Mouse (Mus musculus) embryonic facial prominence, embryonic 11.5 days (tissue): ENCODE results near the gene Gm4353. TPM values are rescaled to one million over a fixed set of nuclear protein-coding genes. Genes with fewer than 3 reads are reported as not detected.

Experiments used
- ATAC-seq: fragments of 200-750 bp; cut with Nextera tagmentation; replicated peaks from 2 replicates; pipeline ENCODE4 v1.8.0; 2017; ENCODE audit warnings: low read depth; ENCODE audit not compliant: insufficient number of reproducible peaks, low FRiP score, low TSS enrichment
- DNase-seq: peaks from one replicate; pipeline ENCODE4 v3.0.0-alpha.2; 2015; ENCODE audit warnings: low spot score
- H3K27ac ChIP-seq: fragments of 300-500 bp; sonication (generic); replicated peaks from 2 replicates; pipeline ENCODE4 v1.5.1; 2014; ENCODE audit warnings: mild to moderate bottlenecking, low read depth, low read length, control low read depth
- H3K27me3 ChIP-seq: fragments of 300-500 bp; sonication (generic); 2 replicates; pipeline ENCODE4 v1.6.1; 2014; ENCODE audit warnings: mild to moderate bottlenecking, low read length, moderate library complexity, mixed read lengths; ENCODE audit not compliant: control insufficient read depth, insufficient read depth
- H3K36me3 ChIP-seq: fragments of 300-500 bp; sonication (generic); replicated peaks from 2 replicates; pipeline ENCODE4 v1.6.1; 2014; ENCODE audit warnings: low read depth, mild to moderate bottlenecking, low read length, moderate library complexity, mixed read lengths; ENCODE audit not compliant: control insufficient read depth, insufficient read depth
- H3K4me1 ChIP-seq: fragments of 300-500 bp; sonication (generic); 2 replicates; pipeline ENCODE4 v1.6.1; 2014; ENCODE audit warnings: low read length, mixed read lengths; ENCODE audit not compliant: control insufficient read depth, insufficient read depth
- H3K4me2 ChIP-seq: fragments of 300-500 bp; sonication (generic); 2 replicates; pipeline ENCODE4 v1.6.1; 2014; ENCODE audit warnings: low read depth, mild to moderate bottlenecking, control low read depth, low read length, moderate library complexity
- H3K4me3 ChIP-seq: fragments of 300-500 bp; sonication (generic); 2 replicates; pipeline ENCODE4 v1.5.1; 2014; ENCODE audit warnings: low read depth, low read length, control low read depth
- H3K9ac ChIP-seq: fragments of 300-500 bp; sonication (generic); replicated peaks from 2 replicates; pipeline ENCODE4 v1.6.1; 2014; ENCODE audit warnings: mild to moderate bottlenecking, control low read depth, low read length
- H3K9me3 ChIP-seq: fragments of 300-500 bp; sonication (generic); replicated peaks from 2 replicates; pipeline ENCODE4 v1.6.1; 2016; ENCODE audit warnings: mild to moderate bottlenecking, low read length, inconsistent platforms, mixed read lengths; ENCODE audit not compliant: control insufficient read depth
- WGBS: fragments of 180-500 bp; shearing (Covaris S2); extraction: QIAGEN DNeasy Blood & Tissue Kit; methylation state at CpG from one replicate; pipeline ENCODE4 v1.1.7; 2014; 5-methylcytosine and 5-hydroxymethylcytosine counted together
- polyA plus RNA-seq: library from polyadenylated mRNA; unstranded; fragments of >200 nt; fragmentation: Nextera tagmentation; extraction: Ambion mirVana; gene quantifications from 2 replicates; pipeline ENCODE4 v1.2.1, GENCODE M21; 2014

Gm4353 gene
- polyA plus RNA-seq, 1 experiment from 2014 or later: 1.0 TPM

DNA sequence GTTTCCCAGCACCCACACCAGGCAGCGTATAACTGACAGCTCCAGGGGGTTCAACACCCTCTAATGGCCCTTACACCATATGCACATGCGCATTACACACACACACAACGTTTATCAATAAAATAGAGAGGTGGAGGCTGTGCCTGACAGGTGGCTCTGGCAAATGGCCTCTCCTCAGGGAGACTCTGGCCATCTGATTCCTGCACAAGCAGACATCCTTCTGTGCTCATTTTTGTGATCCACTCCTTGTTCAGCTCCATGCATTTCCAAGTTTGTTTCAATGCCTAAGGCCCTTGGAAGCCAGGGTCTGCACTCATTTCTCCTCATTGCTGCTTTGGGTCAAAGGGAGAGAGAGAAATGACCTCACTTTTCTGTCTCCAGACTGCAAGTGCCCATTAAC, 26.2 kb upstream of the Gm4353 start:
- Histone ChIP-seq H3K27me3 (no peaks in the 10 kb centered on the region), H3K4me1 (no peaks in the 10 kb centered on the region), H3K9me3 (no peaks in the 10 kb centered on the region), H3K27ac (no peak overlapping the region), H3K4me3 (no peak overlapping the region), H3K36me3 (no peaks in the 10 kb centered on the region; the same call in 1 of the 2 replicates), H3K4me2 (no peak overlapping the region), H3K9ac (no peak overlapping the region)
- no peak for ATAC-seq
- WGBS: 71% methylated on average over 3 of the region's 3 CpGs
- DNase-seq: no peak

DNA sequence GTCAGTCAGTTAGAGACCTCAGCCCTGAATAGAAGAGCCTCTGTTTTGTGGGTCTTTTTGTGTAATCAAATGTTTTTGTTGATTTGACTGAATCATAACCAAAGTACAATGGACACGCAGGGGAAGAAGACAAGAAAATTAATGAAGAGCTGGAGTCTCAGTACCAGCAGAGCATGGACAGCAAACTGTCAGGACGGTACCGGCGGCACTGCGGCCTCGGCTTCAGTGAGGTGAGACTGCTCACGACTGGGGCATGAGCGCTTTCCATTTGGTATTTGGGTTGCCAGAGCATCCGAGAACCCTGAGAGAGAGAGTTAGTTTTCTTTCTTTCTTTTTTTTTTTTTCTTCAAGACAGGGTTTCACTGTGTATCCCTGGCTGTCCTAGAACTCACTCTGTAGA, 18.7 kb upstream of the Gm4353 start:
- no peak overlapping the region for H3K4me2 ChIP-seq
- no peaks in the 10 kb centered on the region; the same call in none of the 2 replicates for H3K36me3 ChIP-seq
- H3K9ac ChIP-seq: no peak overlapping the region
- 94% methylated on average over 9 of the region's 9 CpGs for WGBS
- H3K4me3 ChIP-seq: no peak overlapping the region
- no peaks in the 10 kb centered on the region for H3K4me1 ChIP-seq
- no peak for ATAC-seq
- no peaks in the 10 kb centered on the region for H3K27me3 ChIP-seq
- no peaks in the 10 kb centered on the region for H3K9me3 ChIP-seq
- H3K27ac ChIP-seq: no peak overlapping the region
- DNase-seq: no peak

DNA sequence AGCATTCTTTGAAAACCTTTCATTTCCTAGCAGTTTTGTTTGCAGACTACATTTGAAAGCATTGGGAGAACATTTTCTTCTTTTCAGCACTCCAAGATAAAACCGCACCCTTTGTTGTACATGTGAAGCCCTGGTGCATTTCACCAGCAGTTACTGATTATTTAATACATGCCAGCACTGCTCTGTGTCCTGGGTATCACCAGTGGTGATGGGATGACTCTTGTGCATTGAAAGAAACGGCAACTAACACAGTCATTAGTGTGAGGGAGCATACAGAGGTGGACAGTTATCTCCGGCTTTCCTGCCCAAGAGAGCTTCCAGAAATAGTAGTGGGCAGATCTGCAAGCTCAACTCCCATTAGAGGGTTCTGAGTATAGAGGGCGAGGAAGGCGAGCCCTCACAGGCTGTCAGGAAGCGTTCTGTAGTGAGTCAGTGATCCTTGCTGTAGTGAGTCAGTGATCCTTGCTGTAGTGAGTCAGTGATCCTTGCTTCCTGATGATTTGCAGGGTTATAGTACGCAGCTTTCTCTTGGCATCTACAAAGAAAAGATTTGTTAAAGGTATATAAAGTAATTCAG, 15.6 kb upstream of the Gm4353 start:
- H3K27me3 ChIP-seq: no peaks in the 10 kb centered on the region
- H3K4me3 ChIP-seq: no peak overlapping the region
- H3K4me1 ChIP-seq: no peaks in the 10 kb centered on the region
- no peaks in the 10 kb centered on the region; the same call in 1 of the 2 replicates for H3K36me3 ChIP-seq
- no peak overlapping the region for H3K4me2 ChIP-seq
- H3K9me3 ChIP-seq: no peaks in the 10 kb centered on the region
- no peak overlapping the region for H3K27ac ChIP-seq
- no peak overlapping the region for H3K9ac ChIP-seq
- DNase-seq (no peak), ATAC-seq (no peak)
- 91% methylated on average over 7 of the region's 7 CpGs for WGBS

DNA sequence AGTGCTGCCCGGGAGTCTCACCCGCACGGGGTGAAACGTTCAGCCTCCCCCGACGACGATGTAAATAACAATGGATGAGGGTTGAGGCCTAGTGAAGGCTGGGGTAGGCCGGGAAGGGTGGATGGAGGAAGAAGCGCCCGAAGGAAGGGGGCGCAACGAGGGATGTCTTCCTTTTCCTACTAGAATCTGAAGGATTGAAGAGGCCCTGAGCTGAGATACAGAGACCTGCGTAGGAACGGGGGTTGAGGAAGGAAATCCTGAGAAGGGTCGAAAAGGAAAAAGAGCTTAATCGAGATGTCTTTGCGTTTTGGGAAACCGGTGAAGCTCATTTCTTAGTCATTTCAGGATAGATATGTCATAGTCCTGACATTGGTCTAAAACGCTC, 9.0 kb upstream of the Gm4353 start:
- H3K4me2 ChIP-seq: peak overlapping the region; percentile 41
- H3K27ac ChIP-seq: peak overlapping the region; percentile 31; the same call in 1 of the 2 replicates
- peak overlapping the region; percentile 42 for H3K4me3 ChIP-seq
- peak overlapping the region; percentile 64 for H3K9ac ChIP-seq
- H3K36me3 ChIP-seq: no peaks in the 10 kb centered on the region
- no peaks in the 10 kb centered on the region for H3K27me3 ChIP-seq
- DNase-seq: peak; percentile 72
- H3K9me3 ChIP-seq: no peaks in the 10 kb centered on the region
- H3K4me1 ChIP-seq: no peaks in the 10 kb centered on the region
- peak; percentile 86 for ATAC-seq
- WGBS: 0% methylated on average over 19 of the region's 19 CpGs

DNA sequence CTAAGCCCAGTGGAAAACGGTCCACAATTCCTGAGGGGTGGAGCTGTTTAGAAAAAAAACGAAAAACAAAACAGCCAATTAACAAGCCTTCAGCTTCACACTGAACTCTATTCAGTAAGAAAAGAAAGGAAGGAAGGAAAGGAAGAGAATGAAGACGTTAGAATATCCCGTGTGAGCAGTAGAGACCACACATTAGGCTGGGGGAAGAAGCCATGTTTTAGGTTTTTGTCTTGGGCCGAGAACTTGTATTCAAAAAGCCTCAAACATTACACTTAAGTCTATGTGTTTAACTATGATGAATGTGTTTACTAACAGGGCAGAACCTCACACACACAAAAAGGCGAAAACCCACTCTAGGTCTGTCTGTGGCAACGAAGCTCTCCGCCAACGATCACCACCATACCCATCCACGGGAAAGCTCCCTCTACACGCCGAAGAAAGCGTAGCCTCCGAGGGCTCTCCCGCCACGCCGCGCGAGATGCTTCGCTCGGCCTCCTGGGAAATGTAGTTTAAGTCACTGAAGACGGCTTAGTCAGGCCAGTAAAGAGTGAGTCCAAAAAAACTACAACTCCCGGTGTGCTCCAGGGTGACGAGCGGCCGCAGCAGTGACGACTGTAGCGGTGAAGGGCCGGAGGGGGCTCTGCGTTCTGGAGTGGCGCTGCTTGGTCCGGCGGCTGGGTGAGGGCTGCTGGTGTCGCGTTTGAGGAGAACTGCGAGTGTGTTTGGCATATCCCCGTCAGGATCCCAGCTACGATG, 8.5 kb upstream of the Gm4353 start:
- Histone ChIP-seq H3K4me2 (peak overlapping the region; percentile 25), H3K27ac (peak overlapping the region; percentile 31; the same call in 1 of the 2 replicates), H3K9ac (peak overlapping the region; percentile 64), H3K4me3 (peak overlapping the region; percentile 42), H3K36me3 (no peaks in the 10 kb centered on the region), H3K9me3 (no peaks in the 10 kb centered on the region), H3K27me3 (no peaks in the 10 kb centered on the region), H3K4me1 (no peaks in the 10 kb centered on the region)
- under 1% methylated on average over 38 of the region's 38 CpGs for WGBS
- DNase-seq: peak; percentile 99
- ATAC-seq: peak; percentile 100

DNA sequence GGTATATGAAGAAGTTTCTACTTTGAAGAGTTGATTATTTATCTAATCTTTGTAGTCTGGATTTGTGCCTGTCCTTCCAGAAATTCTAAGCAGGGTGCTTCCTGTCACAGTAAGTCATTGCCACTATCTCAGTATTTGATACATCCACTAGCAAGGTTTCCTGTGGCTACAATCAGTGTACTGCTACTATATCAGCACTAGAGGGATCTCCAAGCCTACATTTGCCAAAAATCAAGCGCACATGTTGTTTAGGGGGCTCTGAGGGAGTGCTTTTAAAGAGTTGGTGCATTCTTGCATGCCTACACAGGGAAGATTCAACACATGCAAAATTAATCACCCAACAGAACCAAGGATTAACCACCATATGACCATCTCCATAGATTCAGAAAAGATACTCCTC, 23.7 kb downstream of the Gm4353 start:
- Histone ChIP-seq H3K4me2 (no peak overlapping the region), H3K4me3 (no peak overlapping the region), H3K27ac (no peak overlapping the region), H3K4me1 (no peaks in the 10 kb centered on the region), H3K36me3 (no peaks in the 10 kb centered on the region), H3K27me3 (no peaks in the 10 kb centered on the region), H3K9me3 (no peaks in the 10 kb centered on the region), H3K9ac (no peak overlapping the region)
- ATAC-seq: no peak
- WGBS: 48% methylated on average over 1 of the region's 1 CpGs
- DNase-seq: no peak

DNA sequence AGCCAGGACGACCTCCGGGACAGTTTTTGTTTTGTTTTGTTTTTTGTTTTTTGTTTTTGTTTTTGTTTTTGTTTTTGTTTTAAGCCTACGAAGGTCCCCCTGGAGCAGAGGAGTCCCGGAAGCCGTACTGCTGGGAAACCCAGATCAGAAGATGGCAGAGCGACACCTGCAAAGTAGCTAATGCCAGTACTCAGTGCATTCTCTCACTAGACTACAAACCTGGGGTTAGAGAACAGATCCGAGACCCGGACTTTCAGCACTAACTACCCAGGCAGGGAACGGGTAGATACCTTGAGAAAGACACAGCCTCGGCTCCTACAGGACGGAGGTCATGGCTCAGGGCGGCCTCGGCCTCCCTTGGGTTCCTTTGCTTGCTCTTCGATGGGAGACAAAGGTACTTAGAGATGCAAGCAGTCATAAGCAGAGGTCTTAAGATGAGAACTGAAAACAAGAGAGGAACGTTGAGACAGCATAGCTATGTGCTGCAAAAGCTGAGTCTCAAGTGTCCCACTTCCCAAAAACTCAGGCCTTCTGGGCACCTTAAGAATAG, 43.9 kb downstream of the Gm4353 start:
- DNase-seq (no peak), ATAC-seq (no peak)
- H3K4me3 ChIP-seq: no peak overlapping the region
- WGBS: 17% methylated on average over 15 of the region's 15 CpGs
- H3K4me2 ChIP-seq: peak overlapping the region; percentile 97
- peak overlapping the region; percentile 34; the same call in 1 of the 2 replicates for H3K9ac ChIP-seq
- no peak overlapping the region for H3K27ac ChIP-seq
- peaks cover 2% of the 10 kb centered on the region for H3K4me1 ChIP-seq
- H3K27me3 ChIP-seq: peaks cover 28% of the 10 kb centered on the region
- no peaks in the 10 kb centered on the region for H3K36me3 ChIP-seq
- H3K9me3 ChIP-seq: no peaks in the 10 kb centered on the region
